Mouse (Mus musculus) hindbrain, embryonic 11.5 days (tissue): ENCODE results near the gene Zfp691. TPM values are rescaled to one million over a fixed set of nuclear protein-coding genes. Genes with fewer than 3 reads are reported as not detected.

Experiments
- ATAC-seq: fragments of 200-750 bp; cut with Nextera tagmentation; 2 replicates; pipeline ENCODE4 v1.8.0; 2017; ENCODE audit warnings: mild to moderate bottlenecking, moderate TSS enrichment, moderate library complexity; ENCODE audit not compliant: low FRiP score
- DNase-seq: peaks from one replicate; pipeline ENCODE4 v3.0.0-alpha.2; 2015; ENCODE audit warnings: low spot score
- H3K27ac ChIP-seq: fragments of 300-500 bp; sonication (generic); 2 replicates; pipeline ENCODE4 v1.5.1; 2014; ENCODE audit warnings: mild to moderate bottlenecking, low read depth, low read length
- H3K27me3 ChIP-seq: fragments of 300-500 bp; sonication (generic); 2 replicates; pipeline ENCODE4 v1.6.1; 2014; ENCODE audit warnings: mild to moderate bottlenecking, low read length, moderate library complexity, mixed read lengths; ENCODE audit not compliant: control insufficient read depth, insufficient read depth
- H3K36me3 ChIP-seq: fragments of 300-500 bp; sonication (generic); 2 replicates; pipeline ENCODE4 v1.6.1; 2014; ENCODE audit warnings: mild to moderate bottlenecking, low read length, moderate library complexity, mixed read lengths; ENCODE audit not compliant: control insufficient read depth, insufficient read depth
- H3K4me1 ChIP-seq: fragments of 300-500 bp; sonication (generic); replicated peaks from 2 replicates; pipeline ENCODE4 v1.6.1; 2014; ENCODE audit warnings: low read length, mixed read lengths; ENCODE audit not compliant: control insufficient read depth, insufficient read depth
- H3K4me2 ChIP-seq: fragments of 300-500 bp; sonication (generic); replicated peaks from 2 replicates; pipeline ENCODE4 v1.6.1; 2014; ENCODE audit warnings: mild to moderate bottlenecking, low read depth, low read length
- H3K4me3 ChIP-seq: fragments of 300-500 bp; sonication (generic); 2 replicates; pipeline ENCODE4 v1.5.1; 2014; ENCODE audit warnings: low read depth, low read length
- H3K9ac ChIP-seq: fragments of 300-500 bp; sonication (generic); 2 replicates; pipeline ENCODE4 v1.6.1; 2014; ENCODE audit warnings: low read depth, low read length
- H3K9me3 ChIP-seq: fragments of 300-500 bp; sonication (generic); 2 replicates; pipeline ENCODE4 v1.6.1; 2016; ENCODE audit warnings: low read length; ENCODE audit not compliant: control insufficient read depth
- WGBS: fragments of 180-500 bp; shearing (Covaris S2); extraction: QIAGEN DNeasy Blood & Tissue Kit; methylation state at CpG from one replicate; pipeline ENCODE4 v1.1.7; 2014; 5-methylcytosine and 5-hydroxymethylcytosine counted together
- polyA plus RNA-seq: library from polyadenylated mRNA; unstranded; fragments of >200 nt; fragmentation: Nextera tagmentation; extraction: Ambion mirVana; gene quantifications from 2 replicates; pipeline ENCODE4 v1.2.1, GENCODE M21; 2014

Gene Zfp691
- polyA plus RNA-seq, 1 experiment from 2014 or later, result 8.3 TPM

- Histone ChIP-seq H3K27me3 (peaks cover under 1% of the 10 kb centered on the region; the same call in 1 of the 2 replicates), H3K9ac (no peak overlapping the region), H3K4me1 (no peaks in the 10 kb centered on the region; the same call in 1 of the 2 replicates), H3K27ac (no peak overlapping the region), H3K36me3 (no peaks in the 10 kb centered on the region), H3K9me3 (no peaks in the 10 kb centered on the region), H3K4me2 (no peak overlapping the region), H3K4me3 (no peak overlapping the region)
- no peak for DNase-seq
- ATAC-seq, result no peak
- WGBS, result 86% methylated on average over 4 of the region's 4 CpGs
These were observed 18.8 kb upstream of the Zfp691 start for GRCm38 (mm10) chr4:119192757-119193156.

- Histone ChIP-seq H3K36me3 (no peaks in the 10 kb centered on the region), H3K9ac (no peak overlapping the region), H3K27me3 (peaks cover 2% of the 10 kb centered on the region; the same call in 1 of the 2 replicates), H3K4me2 (no peak overlapping the region), H3K27ac (no peak overlapping the region), H3K4me1 (no peaks in the 10 kb centered on the region; the same call in 1 of the 2 replicates), H3K9me3 (no peaks in the 10 kb centered on the region), H3K4me3 (no peak overlapping the region)
- no peak for ATAC-seq
- WGBS, result 82% methylated on average over 3 of the region's 3 CpGs
- no peak for DNase-seq
These were observed 17.3 kb upstream of the Zfp691 start for GRCm38 (mm10) chr4:119191273-119191672.

GRCm38 (mm10) chr4:119190618-119191017 is 16.6 kb upstream of the Zfp691 start:
- H3K9me3 ChIP-seq, result no peaks in the 10 kb centered on the region
- no peak for DNase-seq
- WGBS, result 85% methylated on average over 8 of the region's 8 CpGs

GRCm38 (mm10) chr4:119189864-119190263 is 15.9 kb upstream of the Zfp691 start, which contains the start of gene Ermap:
Gene Ermap (minus strand): TSS chr4:119190011.
- H3K9me3 ChIP-seq, result no peaks in the 10 kb centered on the region
- ATAC-seq, result no peak
- no peaks in the 10 kb centered on the region for H3K4me1 ChIP-seq
- peaks cover 2% of the 10 kb centered on the region; the same call in 1 of the 2 replicates for H3K27me3 ChIP-seq
- H3K27ac ChIP-seq, result no peak within 1 kb of the TSS
- no peak within 1 kb of the TSS for H3K4me2 ChIP-seq
- no peak within 1 kb of the TSS for H3K9ac ChIP-seq
- H3K36me3 ChIP-seq, result no peaks in the 10 kb centered on the region
- WGBS, result 69% methylated on average over 6 of the region's 6 CpGs
- H3K4me3 ChIP-seq, result no peak within 1 kb of the TSS
- no peak for DNase-seq

More at GRCm38 (mm10) chr4:119190618-119191017, 16.6 kb upstream of the Zfp691 start:
- no peak overlapping the region for H3K4me3 ChIP-seq
- no peaks in the 10 kb centered on the region for H3K4me1 ChIP-seq
- no peak overlapping the region for H3K27ac ChIP-seq
- no peak overlapping the region for H3K9ac ChIP-seq
- no peaks in the 10 kb centered on the region for H3K36me3 ChIP-seq
- no peak for ATAC-seq
- H3K27me3 ChIP-seq, result peaks cover 2% of the 10 kb centered on the region; the same call in 1 of the 2 replicates
- H3K4me2 ChIP-seq, result no peak overlapping the region

- WGBS, result 54% methylated on average over 6 of the region's 6 CpGs
- H3K4me3 ChIP-seq, result no peak overlapping the region
- DNase-seq (peak; percentile 18), ATAC-seq (no peak)
- H3K36me3 ChIP-seq, result no peaks in the 10 kb centered on the region
- H3K4me1 ChIP-seq, result no peaks in the 10 kb centered on the region
- no peaks in the 10 kb centered on the region for H3K9me3 ChIP-seq
- peaks cover 2% of the 10 kb centered on the region; the same call in 1 of the 2 replicates for H3K27me3 ChIP-seq
- H3K9ac ChIP-seq, result no peak overlapping the region
- no peak overlapping the region for H3K27ac ChIP-seq
- no peak overlapping the region for H3K4me2 ChIP-seq
These were observed 15.4 kb upstream of the Zfp691 start for GRCm38 (mm10) chr4:119189392-119189791.

- H3K27me3 ChIP-seq, result peaks cover 2% of the 10 kb centered on the region; the same call in 1 of the 2 replicates
- no peak overlapping the region for H3K4me2 ChIP-seq
- H3K4me1 ChIP-seq, result no peaks in the 10 kb centered on the region
- H3K9me3 ChIP-seq, result no peaks in the 10 kb centered on the region
- DNase-seq (no peak), ATAC-seq (no peak)
- no peak overlapping the region for H3K27ac ChIP-seq
- WGBS, result 59% methylated on average over 11 of the region's 11 CpGs
- H3K36me3 ChIP-seq, result no peaks in the 10 kb centered on the region
- H3K9ac ChIP-seq, result no peak overlapping the region
- H3K4me3 ChIP-seq, result no peak overlapping the region
These were observed 14.2 kb upstream of the Zfp691 start for GRCm38 (mm10) chr4:119188060-119188785.

- Histone ChIP-seq H3K27me3 (peaks cover 2% of the 10 kb centered on the region; the same call in 1 of the 2 replicates), H3K4me2 (no peak overlapping the region), H3K9ac (no peak overlapping the region), H3K4me1 (no peaks in the 10 kb centered on the region), H3K9me3 (no peaks in the 10 kb centered on the region), H3K27ac (no peak overlapping the region), H3K36me3 (0 out of 2 replicates have a peak, but pooled peaks cover 2% of the 10 kb centered on the region), H3K4me3 (no peak overlapping the region)
- 85% methylated on average over 4 of the region's 4 CpGs for WGBS
- DNase-seq, result no peak
- no peak for ATAC-seq
These were observed 11.8 kb upstream of the Zfp691 start for GRCm38 (mm10) chr4:119185771-119186170.

- Histone ChIP-seq H3K9me3 (no peaks in the 10 kb centered on the region), H3K36me3 (0 out of 2 replicates have a peak, but pooled peaks cover 2% of the 10 kb centered on the region), H3K9ac (no peak overlapping the region), H3K4me2 (no peak overlapping the region), H3K27me3 (peaks cover 2% of the 10 kb centered on the region; the same call in 1 of the 2 replicates), H3K4me3 (no peak overlapping the region), H3K4me1 (no peaks in the 10 kb centered on the region), H3K27ac (no peak overlapping the region)
- DNase-seq, result no peak
- ATAC-seq, result no peak
- 75% methylated on average over 1 of the region's 1 CpGs for WGBS
These were observed 9.5 kb upstream of the Zfp691 start for GRCm38 (mm10) chr4:119183525-119183924.

- H3K4me2 ChIP-seq, result no peak overlapping the region
- no peaks in the 10 kb centered on the region for H3K9me3 ChIP-seq
- H3K27ac ChIP-seq, result no peak overlapping the region
- WGBS, result 91% methylated on average over 9 of the region's 9 CpGs
- H3K27me3 ChIP-seq, result no peaks in the 10 kb centered on the region
- 0 out of 2 replicates have a peak, but pooled peaks cover 2% of the 10 kb centered on the region for H3K36me3 ChIP-seq
- DNase-seq (no peak), ATAC-seq (no peak)
- H3K4me1 ChIP-seq, result no peaks in the 10 kb centered on the region
- H3K4me3 ChIP-seq, result no peak overlapping the region
- no peak overlapping the region for H3K9ac ChIP-seq
These were observed 7.5 kb upstream of the Zfp691 start for GRCm38 (mm10) chr4:119181456-119181855.
